Mouse (Mus musculus): ENCODE results near the gene Tbcel.

The Tbcel gene

GRCm38 (mm10) chr9:42382063-42382462 is 125.5 kb downstream of the Tbcel start:
- DNase-seq, result peak in 1 of 2 experiments; percentile 7

GRCm38 (mm10) chr9:42378071-42378470 is 129.5 kb downstream of the Tbcel start:
- DNase-seq, result no peak

- no peak for DNase-seq
These were observed 130.0 kb downstream of the Tbcel start for GRCm38 (mm10) chr9:42377656-42378055.

- DNase-seq, result no peak
These were observed 135.8 kb downstream of the Tbcel start for GRCm38 (mm10) chr9:42371670-42372368.

Data from cerebellum, adult 18-20 months (tissue).